Mouse (Mus musculus): ENCODE results near the gene Susd1.
A peak's percentile ranks its signal among the peaks of the same experiment; 100 is the strongest.

DNA sequence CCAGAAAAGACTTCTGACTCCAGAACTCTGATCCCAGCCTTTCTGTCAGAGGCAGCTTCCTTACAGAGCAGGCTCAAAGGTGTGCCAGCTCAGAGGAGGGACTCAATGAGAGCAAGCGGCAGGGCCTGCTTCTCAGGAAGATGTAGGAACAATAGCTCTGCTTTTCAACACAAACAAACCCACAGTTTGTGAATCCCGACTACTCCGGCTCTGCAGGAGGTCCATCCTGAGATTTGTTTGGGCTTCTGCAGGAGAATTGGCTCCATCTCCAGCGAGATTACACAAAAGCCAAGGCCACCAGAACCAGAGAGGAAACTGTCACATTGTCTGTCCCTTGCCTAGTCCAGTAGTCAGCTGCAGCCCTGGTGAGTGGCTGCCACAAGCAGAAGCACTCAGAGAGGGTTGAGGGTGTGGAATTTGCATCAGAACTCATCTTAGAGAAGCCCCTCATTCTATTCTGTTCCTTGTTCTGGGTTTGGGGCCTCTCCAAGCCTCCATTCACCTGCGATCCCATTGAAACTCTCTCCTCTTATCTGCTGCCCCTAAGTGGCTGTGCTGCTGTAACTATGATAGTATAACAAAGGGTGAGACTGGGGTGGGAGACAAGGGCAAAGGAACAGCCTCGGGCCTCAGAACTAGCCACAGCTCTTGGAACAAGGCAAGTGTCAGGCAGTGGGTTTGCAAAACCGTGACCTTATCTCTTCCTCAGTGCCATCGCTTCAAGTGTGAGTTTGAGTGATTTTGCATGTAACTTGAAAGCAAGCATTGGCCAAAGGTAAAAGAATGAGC is 155.5 kb downstream of the Susd1 start:
- TF ChIP-seq CTCF (IDR thresholded peaks at IDR 0.05; ENCODE audit: low read depth) (no peak), EP300 (IDR thresholded peaks at IDR 0.05; ENCODE audit: low read depth) (peak; percentile 26; the same call in 1 of the 2 replicates)

All from liver, embryonic 14.5 days (tissue).